Mouse (Mus musculus): ENCODE results near the gene Sh3bp4.

Sh3bp4 gene

DNA sequence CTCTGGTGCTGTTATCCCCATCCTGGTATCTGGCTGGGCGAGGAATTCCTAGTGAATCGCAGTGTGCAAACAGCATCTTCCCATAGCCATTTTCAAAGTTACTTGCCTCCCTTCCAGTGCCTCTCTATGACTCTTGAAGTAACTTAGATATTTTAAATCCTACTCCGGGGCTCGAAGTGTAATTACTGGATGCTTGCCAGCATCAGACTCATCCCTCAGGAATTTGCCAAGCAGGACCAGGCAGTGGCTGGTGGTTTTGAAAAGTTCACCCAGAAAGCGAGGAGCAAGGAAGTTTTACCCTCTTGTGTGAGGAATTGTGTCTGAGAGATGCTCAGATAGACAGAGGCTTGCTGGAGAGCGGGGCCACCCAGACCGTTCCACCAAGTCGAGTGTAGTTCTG is 51.3 kb downstream of the Sh3bp4 start:
- DNase-seq (ENCODE audit: extremely low spot score, low read depth, low spot score), result no peak

- DNase-seq (ENCODE audit: extremely low spot score, low read depth, low spot score), result no peak
These were observed 52.2 kb downstream of the Sh3bp4 start for GRCm38 (mm10) chr1:89122376-89122775.

DNA sequence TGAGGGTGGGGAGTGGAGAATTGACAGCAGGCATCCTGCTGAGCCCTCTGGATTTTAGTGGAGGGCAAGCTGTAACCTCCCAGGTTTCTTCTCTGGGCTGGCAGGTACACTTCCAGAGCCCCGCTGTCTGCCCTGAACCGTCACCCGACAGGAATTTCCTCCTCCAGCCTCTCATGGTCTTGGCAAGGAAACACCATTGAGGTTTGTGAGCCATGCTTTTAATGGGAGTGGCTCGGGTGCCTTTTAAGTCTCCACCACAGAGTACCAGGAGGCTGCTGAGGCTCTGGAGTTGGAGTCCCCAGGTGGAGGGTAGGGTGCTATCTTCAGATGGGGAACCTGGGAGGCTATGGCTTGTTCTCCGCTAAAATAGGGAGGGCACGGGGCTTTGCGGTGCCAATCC is 53.9 kb downstream of the Sh3bp4 start:
- DNase-seq (ENCODE audit: extremely low spot score, low read depth, low spot score), result no peak

DNA sequence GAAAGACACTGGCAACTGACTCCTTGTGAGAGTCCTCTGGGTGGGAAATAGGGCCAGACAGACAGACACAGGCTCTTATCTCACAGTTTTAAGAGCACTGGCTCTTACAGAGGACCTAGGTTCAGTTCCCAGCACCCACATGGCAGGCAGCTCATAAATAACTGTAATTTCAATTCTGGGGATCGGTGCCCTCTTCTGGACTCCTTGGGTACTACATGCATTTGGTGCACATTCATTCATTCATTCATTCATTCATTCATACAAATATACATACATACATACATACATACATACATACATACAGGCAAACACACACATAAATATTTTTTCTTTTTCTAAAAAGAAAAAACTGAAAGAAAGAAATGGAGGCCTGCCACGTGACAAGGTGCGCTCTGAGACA is 56.9 kb downstream of the Sh3bp4 start:
- DNase-seq (ENCODE audit: extremely low spot score, low read depth, low spot score), result no peak

DNA sequence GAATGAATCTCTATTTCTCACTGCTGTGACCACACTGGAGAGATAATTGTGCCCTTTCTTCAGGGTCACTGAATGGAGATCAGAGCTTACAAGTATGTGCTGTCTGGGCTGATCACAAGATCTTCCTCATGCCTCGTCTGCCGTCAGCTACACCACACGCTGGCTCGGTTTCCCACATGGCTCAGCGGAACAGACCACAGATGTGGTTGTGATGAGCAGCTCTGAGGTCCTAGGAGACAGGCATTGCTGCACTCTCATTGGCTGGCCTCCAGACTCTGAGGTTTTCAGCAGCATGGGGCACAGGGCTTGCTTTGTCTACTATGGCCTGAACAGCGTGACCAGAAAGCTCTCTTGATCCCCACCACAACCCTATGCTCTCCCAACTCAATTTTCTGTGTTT is 60.2 kb downstream of the Sh3bp4 start:
- DNase-seq (ENCODE audit: extremely low spot score, low read depth, low spot score), result no peak

GRCm38 (mm10) chr1:89131018-89131540 is 60.9 kb downstream of the Sh3bp4 start:
- DNase-seq (ENCODE audit: extremely low spot score, low read depth, low spot score), result no peak

- no peak for DNase-seq (ENCODE audit: extremely low spot score, low read depth, low spot score)
These were observed 61.5 kb downstream of the Sh3bp4 start for GRCm38 (mm10) chr1:89131707-89132106.

DNA sequence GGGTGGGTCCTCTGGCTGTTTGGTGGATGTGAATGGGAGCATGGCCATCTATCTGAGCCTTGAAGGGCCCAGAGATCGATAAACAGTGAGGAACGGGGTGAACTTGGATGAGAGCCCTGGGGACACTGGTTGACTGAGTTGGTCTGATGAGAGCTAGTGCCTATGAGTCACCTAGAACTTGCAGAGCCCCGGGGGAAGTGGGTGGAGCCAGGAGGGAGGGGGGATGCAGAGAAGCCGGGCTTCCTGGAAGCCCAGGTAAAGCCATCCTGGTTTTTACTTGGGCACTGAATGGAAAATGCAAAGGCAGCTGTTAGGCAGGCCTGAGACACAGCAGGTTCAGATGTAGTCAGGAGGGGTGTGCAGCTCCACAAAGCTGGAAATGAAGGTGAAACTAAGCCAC is 63.1 kb downstream of the Sh3bp4 start:
- DNase-seq (ENCODE audit: extremely low spot score, low read depth, low spot score), result no peak

DNA sequence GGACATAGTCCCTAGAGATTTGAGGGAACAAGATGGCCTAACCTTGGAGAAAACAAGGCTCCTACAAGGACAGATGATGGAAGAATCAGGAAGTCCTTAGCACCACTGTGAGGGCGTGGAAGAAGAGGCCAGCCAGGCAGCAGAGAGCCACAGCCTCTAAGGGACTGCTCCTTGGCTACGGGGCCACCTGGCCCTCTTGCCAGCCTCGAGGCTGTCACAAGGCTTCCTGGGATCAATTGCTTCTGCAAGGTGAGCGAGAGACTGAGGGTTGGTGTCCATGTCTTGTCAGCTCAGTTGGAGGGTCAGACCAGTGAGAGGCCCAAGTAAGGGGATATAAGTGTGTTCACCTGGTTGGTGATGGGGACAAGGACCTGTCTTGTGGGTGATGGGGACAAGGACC is 63.5 kb downstream of the Sh3bp4 start:
- no peak for DNase-seq (ENCODE audit: extremely low spot score, low read depth, low spot score)

DNA sequence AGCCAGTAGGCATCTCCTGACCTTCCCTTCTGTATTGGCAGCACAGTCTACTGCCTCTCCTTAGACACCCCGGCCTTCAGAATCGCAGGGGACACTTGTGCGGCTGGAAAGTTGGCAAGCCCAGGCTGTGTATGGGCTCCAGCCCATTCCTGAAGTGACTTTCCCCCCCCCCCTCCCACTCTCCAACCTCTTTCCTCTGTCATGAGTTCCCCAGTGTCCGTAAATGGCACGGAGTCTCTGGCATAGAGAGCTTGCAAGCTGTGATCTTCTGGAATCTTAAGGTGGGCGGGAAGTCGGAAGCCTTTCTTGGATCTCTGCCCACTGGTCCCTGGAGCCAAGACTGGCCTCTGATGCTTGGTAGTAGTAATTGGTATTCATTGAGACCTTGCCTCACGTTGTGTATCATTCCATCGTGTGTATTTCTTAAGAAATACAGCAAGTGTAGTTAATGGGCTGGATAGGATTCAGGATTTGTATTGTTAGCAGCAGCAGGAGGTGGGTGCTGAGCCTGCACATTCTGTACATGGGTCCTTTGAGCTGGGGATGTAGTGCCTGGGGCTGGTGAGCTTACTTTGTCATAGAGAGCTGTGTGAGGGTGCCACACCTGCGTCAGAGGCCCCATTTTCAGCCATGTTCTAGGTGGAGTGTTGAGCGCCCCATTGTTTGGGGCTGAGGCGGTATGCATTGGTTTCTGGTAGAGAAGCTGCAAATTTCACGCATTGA is 66.0 kb downstream of the Sh3bp4 start:
- no peak for DNase-seq (ENCODE audit: extremely low spot score, low read depth, low spot score)

DNA sequence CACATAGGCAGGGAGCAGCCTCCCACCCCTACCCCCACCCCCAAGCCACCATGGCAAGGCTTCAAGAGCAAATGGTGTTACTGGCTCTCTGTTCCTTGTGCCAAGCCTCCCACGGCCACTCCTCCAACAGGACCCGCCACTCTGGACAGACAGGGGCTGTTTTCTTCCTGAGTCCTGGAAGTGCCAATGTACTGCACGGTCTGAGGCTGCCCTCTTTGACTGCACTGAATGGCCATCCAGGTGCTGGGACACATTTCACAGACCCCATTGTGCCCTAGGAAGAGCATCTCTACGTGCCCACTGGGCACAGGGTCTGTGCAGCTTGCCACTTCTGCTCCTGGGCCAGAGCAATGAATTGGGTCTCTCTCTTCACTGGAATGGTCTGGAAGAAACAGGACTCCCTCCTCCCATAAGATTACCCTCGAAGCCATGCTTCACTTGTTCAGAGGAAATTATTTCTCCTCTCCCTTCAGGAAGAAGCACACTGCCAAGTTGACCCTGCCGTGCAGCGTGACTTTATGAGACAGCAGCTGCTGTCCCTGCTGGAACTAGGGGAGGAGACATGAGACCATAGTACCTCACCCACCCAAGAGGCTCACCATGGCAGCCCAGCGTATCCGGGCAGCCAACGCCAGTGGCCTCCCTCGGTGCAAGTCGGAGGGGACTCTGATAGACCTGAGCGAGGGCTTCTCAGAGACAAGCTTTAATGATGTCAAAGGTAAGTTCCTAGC is 67.0 kb downstream of the Sh3bp4 start:
- no peak for DNase-seq (ENCODE audit: extremely low spot score, low read depth, low spot score)

- DNase-seq (ENCODE audit: extremely low spot score, low read depth, low spot score), result no peak
These were observed 68.1 kb downstream of the Sh3bp4 start for GRCm38 (mm10) chr1:89138316-89138715.

GRCm38 (mm10) chr1:89140113-89140512 is 69.9 kb downstream of the Sh3bp4 start:
- DNase-seq (ENCODE audit: extremely low spot score, low read depth, low spot score), result no peak

DNA sequence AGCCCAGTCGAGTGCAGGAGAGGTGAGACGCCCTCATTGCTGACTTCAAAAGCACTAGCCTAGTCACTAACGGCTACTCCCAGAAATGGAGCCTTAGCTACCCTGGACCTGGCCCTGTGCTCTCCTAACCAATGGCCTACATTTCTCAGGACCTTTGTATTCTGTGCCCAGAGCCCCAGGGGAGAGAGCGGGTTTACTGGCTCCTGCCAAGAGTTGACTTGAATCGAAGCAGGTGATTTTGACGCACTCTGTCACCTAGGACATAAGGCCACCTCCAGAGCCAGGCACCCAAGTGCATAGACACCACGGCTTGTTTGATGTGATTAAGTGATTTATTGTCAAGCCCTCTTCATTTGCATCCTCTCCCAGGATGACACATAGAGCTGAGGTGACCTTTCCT is 80.9 kb downstream of the Sh3bp4 start:
- DNase-seq (ENCODE audit: extremely low spot score, low read depth, low spot score), result no peak

- DNase-seq (ENCODE audit: extremely low spot score, low read depth, low spot score), result no peak
These were observed 82.4 kb downstream of the Sh3bp4 start for GRCm38 (mm10) chr1:89152576-89152975.

DNA sequence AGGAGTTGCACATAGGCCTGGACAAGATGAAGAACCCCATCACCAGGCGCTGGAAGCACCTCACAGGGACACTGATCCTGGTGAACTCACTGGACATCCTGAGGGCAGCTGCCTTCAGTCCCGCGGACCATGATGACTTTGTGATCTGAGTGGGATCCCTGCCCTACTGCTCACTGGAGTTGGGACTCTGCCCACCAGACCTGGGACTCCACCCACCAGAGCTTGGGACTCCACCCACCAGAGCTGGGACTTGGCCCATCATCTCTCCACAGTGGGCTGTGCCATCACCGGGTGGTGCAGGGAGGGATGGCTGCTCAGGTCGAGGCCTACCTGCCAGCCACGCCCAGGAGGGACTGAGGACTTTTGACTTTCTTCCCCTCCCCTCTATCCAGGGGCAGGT is 83.0 kb downstream of the Sh3bp4 start:
- no peak for DNase-seq (ENCODE audit: extremely low spot score, low read depth, low spot score)

- DNase-seq (ENCODE audit: extremely low spot score, low read depth, low spot score), result no peak
These were observed 93.3 kb downstream of the Sh3bp4 start for GRCm38 (mm10) chr1:89163483-89163882.

- DNase-seq (ENCODE audit: extremely low spot score, low read depth, low spot score), result no peak
These were observed 94.1 kb downstream of the Sh3bp4 start for GRCm38 (mm10) chr1:89164281-89164680.

DNA sequence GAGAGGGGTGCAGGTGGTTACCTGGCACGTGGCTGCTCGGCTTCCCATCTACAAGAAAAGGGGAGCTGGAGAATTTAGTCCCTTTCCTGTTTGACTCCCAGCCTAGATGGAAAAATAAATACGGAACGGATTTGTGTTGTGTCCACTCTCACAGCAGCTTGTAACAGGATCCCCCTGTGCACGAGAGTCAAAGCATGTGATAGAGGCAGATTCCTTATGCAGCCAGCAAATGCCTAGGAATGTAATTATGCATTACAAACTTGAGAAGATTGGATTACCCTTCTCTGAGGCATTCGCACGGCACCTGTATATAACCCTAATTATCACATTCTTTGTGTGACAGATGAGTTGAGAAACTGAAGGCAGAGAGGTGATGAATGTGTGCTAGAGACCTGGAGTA is 94.5 kb downstream of the Sh3bp4 start:
- no peak for DNase-seq (ENCODE audit: extremely low spot score, low read depth, low spot score)

- DNase-seq (ENCODE audit: extremely low spot score, low read depth, low spot score), result no peak
These were observed 96.6 kb downstream of the Sh3bp4 start for GRCm38 (mm10) chr1:89166814-89167249.

DNA sequence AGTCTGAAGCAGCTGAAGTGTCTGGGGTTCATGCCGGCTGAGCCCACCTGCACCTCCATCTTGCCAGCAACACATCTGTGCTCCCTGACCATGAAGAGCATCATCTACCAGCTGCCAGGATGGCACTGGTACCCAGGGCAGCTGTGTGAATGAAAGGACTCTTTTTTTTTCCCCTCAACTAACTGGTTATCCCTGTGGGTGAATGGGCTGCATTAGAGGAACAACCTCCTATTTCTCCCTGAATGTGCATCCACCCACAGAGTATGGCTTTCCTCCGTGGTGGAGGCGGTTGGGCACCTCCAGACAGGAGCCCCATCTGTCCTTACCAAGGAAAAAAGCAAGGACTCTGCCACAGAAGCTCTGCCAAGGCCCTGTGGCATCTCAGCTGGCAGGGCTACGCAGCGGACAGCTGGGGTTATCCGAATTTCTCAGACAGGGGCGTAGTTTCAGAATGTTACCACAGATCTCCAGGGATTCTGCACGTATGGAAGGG is 101.1 kb downstream of the Sh3bp4 start:
- no peak for DNase-seq (ENCODE audit: extremely low spot score, low read depth, low spot score)

GRCm38 (mm10) chr1:89174621-89175020 is 104.4 kb downstream of the Sh3bp4 start:
- no peak for DNase-seq (ENCODE audit: extremely low spot score, low read depth, low spot score)

Data from hindlimb bud, embryonic 11.5 days (tissue).